Mouse (Mus musculus) CH12.LX (cell line): ENCODE data around the gene Erf. TPM values are rescaled to one million over a fixed set of nuclear protein-coding genes. Genes with fewer than 3 reads are reported as not detected.

ENCODE experiments used
- DNase-seq: peaks from one replicate; pipeline ENCODE4 v3.0.0-alpha.2; 2013; ENCODE audit errors: extremely low read depth
- H3K27ac ChIP-seq: 2 replicates; pipeline ENCODE4 v1.5.1; 2012; ENCODE audit warnings: low read depth, mild to moderate bottlenecking, control low read depth, moderate library complexity; ENCODE audit not compliant: insufficient read depth
- H3K27me3 ChIP-seq: replicated peaks from 2 replicates; pipeline ENCODE3; 2012; ENCODE audit warnings: inconsistent platforms
- H3K36me3 ChIP-seq, 2 experiments: replicated peaks in 1 of 2; 2 replicates each; pipeline versions ENCODE3 to v1.6.1; 2012; ENCODE audit warnings: inconsistent platforms in 1 of 2, low read length in 1 of 2, mild to moderate bottlenecking in 1 of 2, mixed read lengths in 1 of 2, moderate library complexity in 1 of 2; ENCODE audit not compliant: control insufficient read depth in 1 of 2, insufficient read depth in 1 of 2
- H3K4me1 ChIP-seq, 2 experiments: 2 replicates each; pipeline ENCODE4 v1.6.1; 2012; ENCODE audit warnings: inconsistent platforms in 1 of 2, moderate library complexity in 1 of 2; ENCODE audit not compliant: insufficient read depth in 2 of 2, control insufficient read depth in 1 of 2
- H3K4me2 ChIP-seq: 2 replicates; pipeline ENCODE4 v1.6.1; 2012; ENCODE audit warnings: low read depth, mild to moderate bottlenecking, control low read depth; ENCODE audit not compliant: poor library complexity, insufficient read depth, severe bottlenecking
- H3K4me3 ChIP-seq, 3 experiments: fragments of 150-350 bp in 1 of 3; sonication (generic) in 1 of 3; replicated peaks in 1 of 3; 2 replicates each; pipeline versions ENCODE3 to v1.5.1; 2011 to 2012; ENCODE audit warnings: low read depth in 2 of 3, low read length in 2 of 3, mild to moderate bottlenecking in 2 of 3, moderate library complexity in 2 of 3, control low read depth in 1 of 3, improper control_type of control experiment in 1 of 3, inconsistent platforms in 1 of 3, mixed read lengths in 1 of 3; ENCODE audit not compliant: poor library complexity in 1 of 3
- H3K79me2 ChIP-seq: replicated peaks from 2 replicates; pipeline ENCODE4 v1.6.1; 2012; ENCODE audit warnings: mild to moderate bottlenecking, moderate library complexity; ENCODE audit not compliant: control insufficient read depth, poor library complexity, insufficient read depth, severe bottlenecking; ENCODE audit errors: extremely low read depth
- H3K9ac ChIP-seq: 2 replicates; pipeline ENCODE4 v1.6.1; 2012; ENCODE audit warnings: low read depth, mild to moderate bottlenecking, control low read depth, moderate library complexity; ENCODE audit not compliant: insufficient read depth
- H3K9me3 ChIP-seq: replicated peaks from 2 replicates; pipeline ENCODE3; 2012; ENCODE audit warnings: low read length, inconsistent platforms, mixed read lengths
- BHLHE40 ChIP-seq: IDR thresholded peaks from 2 replicates; pipeline ENCODE4 v1.6.1; 2011; ENCODE audit warnings: mild to moderate bottlenecking, low read depth, low read length, improper control_type of control experiment
- CHD2 ChIP-seq: IDR thresholded peaks from 2 replicates; pipeline ENCODE4 v1.6.1; 2011; ENCODE audit warnings: low read length, improper control_type of control experiment
- E2F4 ChIP-seq: IDR thresholded peaks from 2 replicates; pipeline ENCODE4 v1.6.1; 2011; ENCODE audit warnings: low read depth, low read length, improper control_type of control experiment; ENCODE audit not compliant: insufficient replicate concordance
- ELF1 ChIP-seq: IDR thresholded peaks from 2 replicates; pipeline ENCODE4 v1.6.1; 2014; ENCODE audit warnings: low read depth, mild to moderate bottlenecking, inconsistent platforms, low read length, improper control_type of control experiment
- EP300 ChIP-seq: IDR thresholded peaks from 2 replicates; pipeline ENCODE4 v1.6.1; 2011; ENCODE audit warnings: low read length, improper control_type of control experiment
- IRF4 ChIP-seq: IDR thresholded peaks from 2 replicates; pipeline ENCODE4 v1.6.1; 2014; ENCODE audit warnings: low read depth, mild to moderate bottlenecking, inconsistent platforms, low read length, improper control_type of control experiment
- KAT2A ChIP-seq: IDR thresholded peaks from 2 replicates; pipeline ENCODE4 v1.6.1; 2012; ENCODE audit warnings: low read length, improper control_type of control experiment, inconsistent platforms; ENCODE audit not compliant: insufficient replicate concordance
- MAX ChIP-seq: IDR thresholded peaks from 2 replicates; pipeline ENCODE4 v1.6.1; 2011; ENCODE audit warnings: low read length, improper control_type of control experiment
- MAZ ChIP-seq: IDR thresholded peaks from 2 replicates; pipeline ENCODE4 v1.6.1; 2012; ENCODE audit warnings: low read depth, mild to moderate bottlenecking, inconsistent platforms, low read length, improper control_type of control experiment, moderate library complexity
- NELFE ChIP-seq: IDR thresholded peaks from 2 replicates; pipeline ENCODE4 v1.6.1; 2011; ENCODE audit warnings: low read depth, low read length, improper control_type of control experiment
- PAX5 ChIP-seq: IDR thresholded peaks from 2 replicates; pipeline ENCODE4 v1.6.1; 2012; ENCODE audit warnings: low read length, inconsistent platforms, mixed read lengths
- POLR2A ChIP-seq: IDR thresholded peaks from 2 replicates; pipeline ENCODE4 v1.6.1; 2011; ENCODE audit warnings: low read depth, mild to moderate bottlenecking, improper control_type of control experiment, low read length
- RAD21 ChIP-seq: IDR thresholded peaks from 2 replicates; pipeline ENCODE4 v1.6.1; 2011; ENCODE audit warnings: low read depth, mild to moderate bottlenecking, low read length, improper control_type of control experiment, moderate library complexity
- RCOR1 ChIP-seq: conservative IDR thresholded peaks from 2 replicates; pipeline ENCODE4 v1.6.1; 2012; ENCODE audit warnings: low read depth, mild to moderate bottlenecking, inconsistent platforms, low read length, improper control_type of control experiment
- TBP ChIP-seq: conservative IDR thresholded peaks from 2 replicates; pipeline ENCODE4 v1.6.1; 2011; ENCODE audit warnings: low read depth, low read length, improper control_type of control experiment
- TCF12 ChIP-seq: IDR thresholded peaks from 2 replicates; pipeline ENCODE4 v1.6.1; 2014; ENCODE audit warnings: low read depth, mild to moderate bottlenecking, inconsistent platforms, low read length, improper control_type of control experiment
- UBTF ChIP-seq: IDR thresholded peaks from 2 replicates; pipeline ENCODE4 v1.6.1; 2012; ENCODE audit warnings: low read depth, mild to moderate bottlenecking, inconsistent platforms, low read length, improper control_type of control experiment, moderate library complexity
- USF1 ChIP-seq: IDR thresholded peaks from 2 replicates; pipeline ENCODE4 v1.6.1; 2014; ENCODE audit warnings: low read depth, mild to moderate bottlenecking, inconsistent platforms, low read length, improper control_type of control experiment
- ZMIZ1 ChIP-seq: IDR thresholded peaks from 2 replicates; pipeline ENCODE4 v1.6.1; 2012; ENCODE audit warnings: low read depth, mild to moderate bottlenecking, inconsistent platforms, low read length, improper control_type of control experiment
- ZNF384 ChIP-seq: IDR thresholded peaks from 2 replicates; pipeline ENCODE4 v1.6.1; 2012; ENCODE audit warnings: low read depth, low read length, improper control_type of control experiment, inconsistent platforms
- dilution Hi-C: fragments of 300-500 bp; cut with MboI; formaldehyde crosslinking; loops from 2 replicates; pipeline ENCODE4 v1.14.3; 2020; ENCODE audit warnings: low sequenced_read_pairs; ENCODE audit not compliant: extremely low pct_unique_long_range_greater_than_20kb, extremely low pct_ligation_motif_present
- in situ Hi-C: fragments of 300-500 bp; cut with MboI; formaldehyde crosslinking; loops from 3 replicates; pipeline ENCODE4 v1.14.3; 2019; ENCODE audit warnings: low sequenced_read_pairs, low pct_ligation_motif_present, low pct_unique_long_range_greater_than_20kb, mixed read lengths
- polyA plus RNA-seq: library from polyadenylated mRNA; unstranded; fragments of >175 nt; gene quantifications from 2 replicates; pipeline ENCODE4 v1.2.1, GENCODE M21; 2012; ENCODE audit warnings: low read depth; ENCODE audit not compliant: insufficient read length
- total RNA-seq, 2 experiments: library from RNA; depleted of rRNA; stranded (reverse); fragments of 300-350 nt in 1 of 2; fragments of >200 nt in 1 of 2; gene quantifications; 2 replicates each; pipeline ENCODE4 v1.2.3; 2012 to 2014

The Erf gene
- total and polyA plus RNA-seq, 3 experiments, result 6.1 to 15.4 (median 13.2) TPM

DNA sequence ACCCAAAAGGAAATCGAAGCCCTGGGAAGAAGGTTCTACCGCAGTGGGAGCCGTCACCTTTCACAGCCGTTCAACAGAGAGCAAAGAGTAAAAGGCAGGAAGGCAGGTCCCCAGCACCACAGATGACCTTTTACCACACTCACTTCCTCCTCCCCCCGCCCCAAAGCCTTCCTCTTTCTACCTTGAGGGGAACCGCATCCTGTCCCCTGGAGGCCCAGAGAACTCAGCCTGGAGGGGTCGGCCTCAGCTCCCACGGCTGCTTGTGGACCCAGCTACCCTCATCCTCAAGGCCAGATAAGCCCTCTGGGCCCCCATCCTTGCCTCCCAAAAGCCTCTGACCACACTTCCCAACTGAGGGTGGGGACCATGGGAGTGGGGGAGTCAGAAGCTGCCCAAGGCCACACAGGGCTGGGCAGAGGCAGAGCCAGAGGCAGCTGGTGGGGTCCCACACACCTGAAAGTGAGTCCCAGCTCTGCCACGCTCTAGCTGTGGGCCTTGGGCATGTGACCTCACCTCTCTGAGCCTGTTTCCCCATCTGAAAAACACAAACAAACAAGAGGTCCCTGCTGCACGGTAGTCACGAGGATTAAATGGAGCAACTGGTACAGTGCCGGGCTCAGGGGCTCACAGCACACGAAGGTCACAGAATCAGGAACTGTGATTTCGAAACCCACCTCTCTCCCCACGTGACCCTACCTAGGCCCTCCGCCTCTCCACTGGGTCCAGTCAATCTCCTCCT lies 45.0 kb downstream of the Erf start:
- peak overlapping the region; percentile 31; the same call in 1 of the 2 replicates for H3K9ac ChIP-seq
- TF ChIP-seq EP300, result peak; percentile 49
- TF ChIP-seq UBTF, result no peak
- no peak for TF ChIP-seq MAX
- 0 out of 2 replicates have a peak, but pooled peaks have one; percentile 41 for TF ChIP-seq MAZ
- TF ChIP-seq CHD2, result no peak
- TF ChIP-seq ZNF384, result no peak
- peak; percentile 69; the same call in 1 of the 2 replicates for TF ChIP-seq ELF1
- 0 out of 2 replicates have a peak, but pooled peaks have one; percentile 18 for TF ChIP-seq TCF12
- no peak for TF ChIP-seq NELFE
- TF ChIP-seq E2F4, result no peak
- peak; percentile 49 for TF ChIP-seq USF1
- TF ChIP-seq IRF4, result no peak
- H3K4me3 ChIP-seq, result peak overlapping the region; percentile 27 to 63 (median 41)
- in situ Hi-C loops, result no loop called here
- dilution Hi-C loops, result no loop called here
- H3K27me3 ChIP-seq, result no peaks in the 10 kb centered on the region
- no peaks in the 10 kb centered on the region for H3K9me3 ChIP-seq
- no peak overlapping the region; the same call in 1 of the 2 replicates for H3K27ac ChIP-seq
- DNase-seq, result peak; percentile 65
- H3K4me2 ChIP-seq, result 0 out of 2 replicates have a peak overlapping the region, but pooled peaks have one; percentile 17
- peaks cover 28 to 76% of the 10 kb centered on the region in 2 experiments for H3K36me3 ChIP-seq
- no peaks in the 10 kb centered on the region for H3K79me2 ChIP-seq
- H3K4me1 ChIP-seq, result peaks cover 23 to 61% of the 10 kb centered on the region in 2 experiments

- Histone ChIP-seq H3K27me3 (no peaks in the 10 kb centered on the region), H3K9ac (no peak overlapping the region), H3K4me2 (no peak overlapping the region), H3K27ac (no peak overlapping the region), H3K4me1 (peaks cover 15 to 42% of the 10 kb centered on the region in 2 experiments), H3K4me3 (no peak overlapping the region), H3K79me2 (no peaks in the 10 kb centered on the region), H3K9me3 (no peaks in the 10 kb centered on the region), H3K36me3 (peaks cover 16 to 64% of the 10 kb centered on the region in 2 experiments)
- TF ChIP-seq BHLHE40 (no peak), KAT2A (no peak), RAD21 (no peak), POLR2A (no peak), ZMIZ1 (no peak), PAX5 (no peak), RCOR1 (no peak), E2F4 (no peak), TCF12 (no peak), ELF1 (no peak), TBP (no peak)
- no peak for DNase-seq
- in situ Hi-C loops, result no loop called here
- dilution Hi-C loops, result no loop called here
Observed at GRCm38 (mm10) chr7:25203624-25204023, 46.9 kb downstream of the Erf start.
